Mouse (Mus musculus) hindbrain, embryonic 10.5 days (tissue): ENCODE measurements at regions not wholly inside any gene's neighbourhood (a gene's known extent, or its start where the extent isn't known, plus 50 kb on each side); places are given as distances from the start of the nearest gene placed in this dataset.
"Not testable (repeated sequence)": the region's sequence is repeated elsewhere in the genome, so short reads cannot be mapped to it uniquely, and the experiment has no call there.

Experiments used
- DNase-seq: peaks from one replicate; pipeline ENCODE4 v3.0.0-alpha.2; 2017; ENCODE audit warnings: low spot score
- H3K27ac ChIP-seq: fragments of 300-500 bp; sonication (generic); 2 replicates; pipeline ENCODE4 v1.5.1; 2016; ENCODE audit warnings: mild to moderate bottlenecking, moderate library complexity
- H3K27me3 ChIP-seq: fragments of 300-500 bp; sonication (generic); 2 replicates; pipeline ENCODE4 v1.6.1; 2016; ENCODE audit warnings: mild to moderate bottlenecking; ENCODE audit not compliant: poor library complexity, insufficient read depth, severe bottlenecking
- H3K36me3 ChIP-seq: fragments of 300-500 bp; sonication (generic); 2 replicates; pipeline ENCODE4 v1.6.1; 2016; ENCODE audit warnings: mild to moderate bottlenecking, moderate library complexity
- H3K4me1 ChIP-seq: fragments of 300-500 bp; sonication (generic); replicated peaks from 2 replicates; pipeline ENCODE4 v1.6.1; 2016; ENCODE audit warnings: mild to moderate bottlenecking
- H3K4me3 ChIP-seq: fragments of 300-500 bp; sonication (generic); 2 replicates; pipeline ENCODE4 v1.5.1; 2016; ENCODE audit warnings: mild to moderate bottlenecking, moderate library complexity
- H3K9me3 ChIP-seq: fragments of 300-500 bp; sonication (generic); 2 replicates; pipeline ENCODE4 v1.6.1; 2016; ENCODE audit warnings: mild to moderate bottlenecking, moderate library complexity
- WGBS: fragments of 180-500 bp; shearing (Covaris S2); methylation state at CpG from one replicate; pipeline ENCODE4 v1.1.7; 2016; 5-methylcytosine and 5-hydroxymethylcytosine counted together

- H3K4me1 ChIP-seq = no peaks in the 10 kb centered on the region
- 73% methylated on average over 1 of the region's 1 CpGs for WGBS
- no peaks in the 10 kb centered on the region for H3K27me3 ChIP-seq
- H3K9me3 ChIP-seq = no peaks in the 10 kb centered on the region
- H3K36me3 ChIP-seq = no peaks in the 10 kb centered on the region
- no peak for DNase-seq
- H3K4me3 ChIP-seq = no peak overlapping the region
- H3K27ac ChIP-seq = no peak overlapping the region
These were observed 169.0 kb upstream of the L3mbtl3 start for GRCm38 (mm10) chr10:26544796-26545195.

- Histone ChIP-seq H3K4me3 (no peak overlapping the region), H3K36me3 (no peaks in the 10 kb centered on the region), H3K27me3 (no peaks in the 10 kb centered on the region), H3K4me1 (no peaks in the 10 kb centered on the region), H3K9me3 (no peaks in the 10 kb centered on the region), H3K27ac (no peak overlapping the region)
- DNase-seq = no peak
- WGBS = 78% methylated on average over 8 of the region's 8 CpGs
These were observed 180.5 kb upstream of the L3mbtl3 start for GRCm38 (mm10) chr10:26556246-26556645.

- Histone ChIP-seq H3K4me1 (no peaks in the 10 kb centered on the region), H3K27me3 (no peaks in the 10 kb centered on the region), H3K4me3 (no peak overlapping the region), H3K36me3 (no peaks in the 10 kb centered on the region), H3K9me3 (no peaks in the 10 kb centered on the region), H3K27ac (no peak overlapping the region)
- DNase-seq = no peak
- 66% methylated on average over 1 of the region's 1 CpGs for WGBS
These were observed 182.3 kb upstream of the L3mbtl3 start for GRCm38 (mm10) chr10:26558118-26558517.

GRCm38 (mm10) chr10:26559323-26559722 lies 183.6 kb upstream of the L3mbtl3 start:
- H3K27me3 ChIP-seq = no peaks in the 10 kb centered on the region
- 82% methylated on average over 4 of the region's 4 CpGs for WGBS
- no peak for DNase-seq
- no peak overlapping the region for H3K4me3 ChIP-seq
- H3K36me3 ChIP-seq = no peaks in the 10 kb centered on the region
- H3K9me3 ChIP-seq = no peaks in the 10 kb centered on the region
- H3K4me1 ChIP-seq = no peaks in the 10 kb centered on the region
- H3K27ac ChIP-seq = no peak overlapping the region

GRCm38 (mm10) chr10:26560456-26560855 lies 184.7 kb upstream of the L3mbtl3 start:
- Histone ChIP-seq H3K27me3 (no peaks in the 10 kb centered on the region), H3K36me3 (no peaks in the 10 kb centered on the region), H3K27ac (no peak overlapping the region), H3K4me3 (no peak overlapping the region), H3K4me1 (no peaks in the 10 kb centered on the region), H3K9me3 (no peaks in the 10 kb centered on the region)
- 90% methylated on average over 4 of the region's 4 CpGs for WGBS
- DNase-seq = no peak

- Histone ChIP-seq H3K9me3 (no peaks in the 10 kb centered on the region), H3K4me3 (no peak overlapping the region), H3K4me1 (no peaks in the 10 kb centered on the region), H3K27me3 (no peaks in the 10 kb centered on the region), H3K27ac (no peak overlapping the region), H3K36me3 (no peaks in the 10 kb centered on the region)
- WGBS = 73% methylated on average over 11 of the region's 11 CpGs
- no peak for DNase-seq
These were observed 188.7 kb upstream of the L3mbtl3 start for GRCm38 (mm10) chr10:26564462-26564861.

GRCm38 (mm10) chr10:26567613-26568012 lies 185.6 kb upstream of the Arhgap18 start:
- H3K27ac ChIP-seq = no peak overlapping the region
- H3K36me3 ChIP-seq = no peaks in the 10 kb centered on the region
- no peak overlapping the region for H3K4me3 ChIP-seq
- DNase-seq = no peak
- H3K27me3 ChIP-seq = no peaks in the 10 kb centered on the region
- WGBS = 83% methylated on average over 4 of the region's 4 CpGs
- H3K9me3 ChIP-seq = no peaks in the 10 kb centered on the region
- no peaks in the 10 kb centered on the region for H3K4me1 ChIP-seq

GRCm38 (mm10) chr10:26570468-26570867 lies 182.8 kb upstream of the Arhgap18 start:
- H3K4me1 ChIP-seq = no peaks in the 10 kb centered on the region
- H3K27me3 ChIP-seq = no peaks in the 10 kb centered on the region
- no peaks in the 10 kb centered on the region for H3K9me3 ChIP-seq
- no peak for DNase-seq
- H3K4me3 ChIP-seq = no peak overlapping the region
- WGBS = 85% methylated on average over 5 of the region's 5 CpGs
- no peaks in the 10 kb centered on the region for H3K36me3 ChIP-seq
- no peak overlapping the region for H3K27ac ChIP-seq

GRCm38 (mm10) chr10:26571377-26571776 lies 181.8 kb upstream of the Arhgap18 start:
- DNase-seq = no peak
- no peak overlapping the region for H3K27ac ChIP-seq
- 81% methylated on average over 1 of the region's 1 CpGs for WGBS
- no peaks in the 10 kb centered on the region for H3K9me3 ChIP-seq
- no peak overlapping the region for H3K4me3 ChIP-seq
- H3K36me3 ChIP-seq = no peaks in the 10 kb centered on the region
- H3K27me3 ChIP-seq = no peaks in the 10 kb centered on the region
- H3K4me1 ChIP-seq = no peaks in the 10 kb centered on the region

GRCm38 (mm10) chr10:26576153-26576552 lies 177.1 kb upstream of the Arhgap18 start:
- Histone ChIP-seq H3K9me3 (no peaks in the 10 kb centered on the region), H3K27me3 (no peaks in the 10 kb centered on the region), H3K4me1 (no peaks in the 10 kb centered on the region), H3K4me3 (no peak overlapping the region), H3K27ac (no peak overlapping the region), H3K36me3 (no peaks in the 10 kb centered on the region)
- no peak for DNase-seq
- 91% methylated on average over 3 of the region's 3 CpGs for WGBS

GRCm38 (mm10) chr10:26577087-26577486 lies 176.1 kb upstream of the Arhgap18 start:
- WGBS = 91% methylated on average over 2 of the region's 2 CpGs
- H3K27me3 ChIP-seq = no peaks in the 10 kb centered on the region
- H3K36me3 ChIP-seq = no peaks in the 10 kb centered on the region
- H3K27ac ChIP-seq = no peak overlapping the region
- no peaks in the 10 kb centered on the region for H3K9me3 ChIP-seq
- DNase-seq = no peak
- H3K4me1 ChIP-seq = no peaks in the 10 kb centered on the region
- no peak overlapping the region for H3K4me3 ChIP-seq

GRCm38 (mm10) chr10:26585106-26585505 lies 168.1 kb upstream of the Arhgap18 start:
- no peak overlapping the region for H3K27ac ChIP-seq
- H3K27me3 ChIP-seq = no peaks in the 10 kb centered on the region
- no peak overlapping the region for H3K4me3 ChIP-seq
- no peak for DNase-seq
- peaks cover 15% of the 10 kb centered on the region for H3K9me3 ChIP-seq
- H3K36me3 ChIP-seq = no peaks in the 10 kb centered on the region
- H3K4me1 ChIP-seq = no peaks in the 10 kb centered on the region
- 86% methylated on average over 2 of the region's 2 CpGs for WGBS

- not testable (repeated sequence) for H3K4me1 ChIP-seq, H3K4me3 ChIP-seq, H3K36me3 ChIP-seq, H3K9me3 ChIP-seq, H3K27me3 ChIP-seq, H3K27ac ChIP-seq, DNase-seq
- 77% methylated on average over 4 of the region's 4 CpGs for WGBS
These were observed 146.1 kb upstream of the Arhgap18 start for GRCm38 (mm10) chr10:26607081-26607480.

GRCm38 (mm10) chr10:26611246-26611645 lies 142.0 kb upstream of the Arhgap18 start:
- Histone ChIP-seq H3K4me3 (no peak overlapping the region), H3K36me3 (no peaks in the 10 kb centered on the region), H3K4me1 (no peaks in the 10 kb centered on the region), H3K27ac (no peak overlapping the region), H3K9me3 (no peaks in the 10 kb centered on the region), H3K27me3 (no peaks in the 10 kb centered on the region)
- DNase-seq = no peak
